Mouse (Mus musculus) megakaryocyte, embryonic 14.5 days (primary cell): ENCODE data around the gene Srsf5.

Experiments used
- FLI1 ChIP-seq: IDR thresholded peaks from 2 replicates; pipeline ENCODE4 v1.6.1; 2012; ENCODE audit warnings: low read length, inconsistent platforms, mixed read lengths
- GATA1 ChIP-seq: IDR thresholded peaks from 3 replicates; pipeline ENCODE4 v1.6.1; 2012; ENCODE audit warnings: mixed read lengths, low read length, inconsistent platforms, borderline replicate concordance

DNA sequence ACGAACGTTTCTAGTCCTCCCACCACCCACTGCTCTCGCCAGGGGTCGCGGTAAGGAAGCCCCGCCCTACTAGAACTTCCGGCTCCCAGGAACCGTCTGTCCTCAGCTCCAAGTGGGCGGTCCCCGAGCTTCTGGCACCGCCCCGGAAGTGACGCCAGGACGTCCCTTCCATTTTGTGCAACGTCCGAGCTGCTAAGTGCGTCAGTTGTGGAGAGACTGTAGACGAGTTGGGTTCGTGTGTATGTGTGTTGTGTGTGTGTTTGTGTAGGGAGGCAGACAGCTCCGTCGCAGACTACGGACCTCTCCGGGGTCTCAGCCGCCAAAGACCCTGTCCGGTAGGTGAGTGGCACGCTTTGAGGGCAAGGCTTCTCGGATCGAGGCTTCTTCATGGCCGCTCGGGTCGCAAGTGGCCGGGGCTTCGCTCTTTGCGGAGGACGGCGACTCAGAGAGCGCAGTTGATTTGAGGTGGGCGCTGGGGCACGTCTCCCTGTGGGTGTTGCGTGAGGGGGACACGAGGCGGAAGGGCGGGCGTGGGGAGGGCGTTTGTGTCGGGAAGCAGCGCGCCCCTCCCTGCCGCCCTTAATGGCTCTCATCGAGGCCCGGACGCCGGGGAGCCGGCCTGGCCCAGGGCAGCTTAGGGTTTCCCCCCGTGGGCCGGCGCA, at the start of gene Srsf5:
- TF ChIP-seq GATA1 (no peak), FLI1 (peak; percentile 85)
